Mouse (Mus musculus) spleen, adult 2 months (tissue): Measurements from ENCODE around the gene 4930579F01Rik. TPM values are rescaled to one million over a fixed set of nuclear protein-coding genes. Genes with fewer than 3 reads are reported as not detected.

Source experiments
- DNase-seq, 2 experiments: peaks; one replicate each; pipeline versions ENCODE4 v3.0.0 to v3.0.0-alpha.2; 2012 to 2021; ENCODE audit warnings: low spot score in 2 of 2, low read depth in 1 of 2
- H3K27ac ChIP-seq: fragments of 200-500 bp; 2 replicates; pipeline ENCODE4 v1.5.1; 2012; ENCODE audit warnings: low read length, inconsistent platforms; ENCODE audit not compliant: insufficient read depth
- H3K27me3 ChIP-seq: fragments of 200-500 bp; 2 replicates; pipeline ENCODE4 v1.6.1; 2012; ENCODE audit warnings: mild to moderate bottlenecking, moderate library complexity, low read length, inconsistent platforms; ENCODE audit not compliant: control insufficient read depth, insufficient read depth
- H3K36me3 ChIP-seq: fragments of 200-500 bp; 2 replicates; pipeline ENCODE4 v1.6.1; 2012; ENCODE audit warnings: mild to moderate bottlenecking, low read length, inconsistent platforms; ENCODE audit not compliant: control insufficient read depth, insufficient read depth
- H3K4me1 ChIP-seq: fragments of 200-500 bp; 2 replicates; pipeline ENCODE4 v1.6.1; 2011; ENCODE audit warnings: inconsistent platforms; ENCODE audit not compliant: control insufficient read depth, insufficient read depth, insufficient read length
- H3K4me3 ChIP-seq: fragments of 200-500 bp; 2 replicates; pipeline ENCODE4 v1.5.1; 2011; ENCODE audit warnings: mild to moderate bottlenecking, inconsistent platforms; ENCODE audit not compliant: insufficient read depth, insufficient read length; ENCODE audit errors: extremely low read depth
- CTCF ChIP-seq: fragments of 200-500 bp; IDR thresholded peaks from 2 replicates; pipeline ENCODE4 v1.5.1; 2011; ENCODE audit warnings: mild to moderate bottlenecking, inconsistent platforms; ENCODE audit not compliant: insufficient read depth, insufficient read length, insufficient replicate concordance; ENCODE audit errors: extremely low read depth
- POLR2A ChIP-seq: fragments of 200-500 bp; IDR thresholded peaks from 2 replicates; pipeline ENCODE4 v1.6.1; 2011; ENCODE audit warnings: low read depth, low read length, inconsistent platforms
- WGBS: fragments of 180-500 bp; shearing (Covaris S2); methylation state at CpG from one replicate; pipeline ENCODE4 v1.1.7; 2018; 5-methylcytosine and 5-hydroxymethylcytosine counted together
- polyA plus RNA-seq: library from polyadenylated mRNA; depleted of rRNA; stranded (reverse); fragments of >200 nt; gene quantifications from 2 replicates; pipeline ENCODE4 v1.2.3, GENCODE M21; 2012

Gene 4930579F01Rik
- polyA plus RNA-seq, 1 experiment, result not detected

- Histone ChIP-seq H3K4me1 (no peaks in the 10 kb centered on the region; the same call in 1 of the 2 replicates), H3K4me3 (no peak overlapping the region), H3K27ac (no peak overlapping the region), H3K36me3 (no peaks in the 10 kb centered on the region), H3K27me3 (no peaks in the 10 kb centered on the region)
- TF ChIP-seq CTCF (no peak), POLR2A (no peak)
- DNase-seq, result no peak
- WGBS, result 79% methylated on average over 10 of the region's 10 CpGs
These were observed 44.4 kb upstream of the 4930579F01Rik start for GRCm38 (mm10) chr3:138238046-138238445.

DNA sequence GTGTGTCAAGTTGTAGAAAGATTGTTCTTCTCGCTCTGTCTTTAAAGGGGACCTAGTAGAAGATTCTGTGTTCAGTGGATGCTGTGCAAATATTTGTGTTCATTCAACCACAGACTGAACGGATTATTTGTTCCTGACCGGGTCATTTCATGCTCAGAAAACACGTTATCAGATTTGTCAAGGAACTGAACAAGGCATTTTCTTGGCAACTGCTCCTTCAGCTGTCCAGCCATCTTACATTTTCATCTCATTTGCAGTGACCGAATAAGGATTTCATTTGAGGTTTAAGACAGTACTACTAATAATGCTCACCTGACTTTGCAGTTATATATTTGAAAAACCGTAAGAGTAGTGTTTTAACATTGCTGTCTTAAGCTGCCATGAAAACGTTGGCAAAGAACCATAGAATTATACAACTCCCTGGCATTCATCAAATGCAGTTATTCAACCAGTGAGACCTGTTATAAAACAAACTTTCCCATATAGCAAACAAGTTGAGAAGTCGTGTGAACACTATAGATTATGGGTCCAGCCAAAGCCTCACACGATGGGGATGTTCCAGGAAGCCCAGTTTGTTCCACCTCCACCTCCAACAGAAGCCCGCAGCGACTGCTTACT is 43.0 kb upstream of the 4930579F01Rik start:
- Histone ChIP-seq H3K4me1 (no peaks in the 10 kb centered on the region; the same call in 1 of the 2 replicates), H3K27ac (no peak overlapping the region), H3K4me3 (no peak overlapping the region), H3K36me3 (no peaks in the 10 kb centered on the region), H3K27me3 (no peaks in the 10 kb centered on the region)
- DNase-seq, result no peak
- TF ChIP-seq POLR2A (no peak), CTCF (no peak)
- WGBS, result 73% methylated on average over 11 of the region's 11 CpGs

GRCm38 (mm10) chr3:138231531-138231930 is 37.9 kb upstream of the 4930579F01Rik start:
- Histone ChIP-seq H3K27ac (no peak overlapping the region), H3K36me3 (no peaks in the 10 kb centered on the region), H3K4me1 (no peaks in the 10 kb centered on the region), H3K4me3 (no peak overlapping the region), H3K27me3 (no peaks in the 10 kb centered on the region)
- TF ChIP-seq CTCF (no peak), POLR2A (no peak)
- DNase-seq, result no peak
- WGBS, result 82% methylated on average over 2 of the region's 2 CpGs

GRCm38 (mm10) chr3:138230266-138230665 is 36.6 kb upstream of the 4930579F01Rik start:
- no peak overlapping the region for H3K27ac ChIP-seq

GRCm38 (mm10) chr3:138229448-138229847 is 35.8 kb upstream of the 4930579F01Rik start:
- no peaks in the 10 kb centered on the region for H3K36me3 ChIP-seq
- no peak overlapping the region for H3K27ac ChIP-seq
- no peak for DNase-seq
- H3K4me3 ChIP-seq, result no peak overlapping the region
- TF ChIP-seq POLR2A, result no peak
- no peak for TF ChIP-seq CTCF
- no peaks in the 10 kb centered on the region for H3K4me1 ChIP-seq
- H3K27me3 ChIP-seq, result no peaks in the 10 kb centered on the region
- 91% methylated on average over 1 of the region's 1 CpGs for WGBS

More at GRCm38 (mm10) chr3:138230266-138230665, 36.6 kb upstream of the 4930579F01Rik start:
- WGBS, result 90% methylated on average over 3 of the region's 3 CpGs
- H3K4me3 ChIP-seq, result no peak overlapping the region
- no peaks in the 10 kb centered on the region for H3K36me3 ChIP-seq
- H3K4me1 ChIP-seq, result no peaks in the 10 kb centered on the region
- DNase-seq, result no peak
- TF ChIP-seq POLR2A (no peak), CTCF (no peak)
- no peaks in the 10 kb centered on the region for H3K27me3 ChIP-seq

DNA sequence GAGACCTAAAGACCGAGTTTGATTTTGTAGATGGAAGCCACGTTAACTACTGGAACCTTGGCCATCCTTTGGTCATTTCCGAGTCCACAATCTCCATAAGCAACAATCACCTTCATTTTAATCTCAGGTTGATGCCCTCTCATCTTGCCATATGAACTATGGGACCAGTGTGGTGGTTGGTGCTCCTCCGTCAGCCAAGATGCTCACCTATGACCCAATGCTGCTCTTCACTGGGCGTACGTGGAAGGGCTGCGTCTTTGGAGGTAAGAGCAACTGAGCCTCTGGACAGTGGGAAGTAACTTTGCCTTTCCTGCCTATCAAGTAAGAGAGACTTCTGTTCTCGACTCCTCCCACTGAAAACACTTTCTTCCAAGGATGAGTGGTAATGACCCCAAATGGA is 34.2 kb upstream of the 4930579F01Rik start:
- Histone ChIP-seq H3K36me3 (no peaks in the 10 kb centered on the region), H3K27ac (no peak overlapping the region), H3K4me1 (no peaks in the 10 kb centered on the region), H3K27me3 (no peaks in the 10 kb centered on the region), H3K4me3 (no peak overlapping the region)
- TF ChIP-seq POLR2A (no peak), CTCF (no peak)
- WGBS, result 87% methylated on average over 8 of the region's 8 CpGs
- no peak for DNase-seq

DNA sequence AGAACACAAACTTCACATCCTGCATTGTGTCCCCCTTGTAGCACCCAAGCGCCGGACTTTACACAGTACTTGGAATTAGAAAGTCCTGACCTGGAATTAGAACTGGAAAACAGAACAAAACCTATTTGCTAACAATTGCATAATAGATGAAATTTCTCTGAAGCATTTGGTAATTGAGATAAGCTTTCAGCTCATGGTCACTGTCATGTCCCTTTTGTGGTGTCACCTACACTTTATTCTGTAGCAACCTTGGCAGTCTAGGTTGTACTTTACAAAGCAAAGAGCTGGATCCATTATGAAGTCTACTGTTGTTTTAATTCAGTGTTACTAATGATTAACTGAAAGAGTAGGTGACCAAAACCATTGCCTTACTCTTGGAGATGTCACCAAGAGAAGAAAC is 33.5 kb upstream of the 4930579F01Rik start:
- WGBS, result 98% methylated on average over 2 of the region's 2 CpGs
- Histone ChIP-seq H3K27me3 (no peaks in the 10 kb centered on the region), H3K36me3 (no peaks in the 10 kb centered on the region), H3K4me3 (no peak overlapping the region), H3K4me1 (no peaks in the 10 kb centered on the region), H3K27ac (no peak overlapping the region)
- TF ChIP-seq CTCF (no peak), POLR2A (no peak)
- no peak for DNase-seq
